Mouse (Mus musculus) liver, postnatal 0 days (tissue): ENCODE measurements around the gene 6030468B19Rik.

ENCODE experiments used
- CTCF ChIP-seq: sonication (generic); IDR thresholded peaks from 2 replicates; pipeline ENCODE4 v1.5.1; 2016; ENCODE audit warnings: antibody characterized with exemption, low read depth
- EP300 ChIP-seq: IDR thresholded peaks from 2 replicates; pipeline ENCODE4 v1.6.1; 2016; ENCODE audit warnings: antibody characterized with exemption, low read depth, mild to moderate bottlenecking

GRCm38 (mm10) chr11:117843434-117843833 is 46.0 kb downstream of the 6030468B19Rik start:
- no peak for TF ChIP-seq EP300
- no peak for TF ChIP-seq CTCF
